Mouse (Mus musculus): ENCODE data around the gene Rragc.
A peak's percentile ranks its signal among the peaks of the same experiment; 100 is the strongest.
"Not testable (repeated sequence)": the region's sequence is repeated elsewhere in the genome, so short reads cannot be mapped to it uniquely, and the experiment has no call there.

The Rragc gene

GRCm38 (mm10) chr4:123916748-123917547, at the start of gene Rragc:
TSS of gene Rragc (plus strand) at chr4:123917446.
- DNase-seq (ENCODE audit: low read depth) = peak; percentile 85

GRCm38 (mm10) chr4:123893726-123894125, 23.5 kb upstream of the Rragc start:
- no peak for DNase-seq (ENCODE audit: low read depth)

GRCm38 (mm10) chr4:123894295-123894694, 23.0 kb upstream of the Rragc start:
- DNase-seq (ENCODE audit: low read depth) = no peak

- DNase-seq (ENCODE audit: low read depth) = no peak
These were observed 18.6 kb upstream of the Rragc start for GRCm38 (mm10) chr4:123898696-123899095.

- DNase-seq (ENCODE audit: low read depth) = no peak
These were observed 13.8 kb upstream of the Rragc start for GRCm38 (mm10) chr4:123903432-123903831.

GRCm38 (mm10) chr4:123904333-123905125, 12.7 kb upstream of the Rragc start, which contains the start of gene Mycbp:
TSS of gene Mycbp (plus strand) at chr4:123904832.
- peak; percentile 91 for DNase-seq (ENCODE audit: low read depth)

GRCm38 (mm10) chr4:123905126-123905668, 12.0 kb upstream of the Rragc start:
- DNase-seq (ENCODE audit: low read depth) = no peak

GRCm38 (mm10) chr4:123911503-123911902, 5.7 kb upstream of the Rragc start:
- no peak for DNase-seq (ENCODE audit: low read depth)

- no peak for DNase-seq (ENCODE audit: low read depth)
These were observed 4.8 kb upstream of the Rragc start for GRCm38 (mm10) chr4:123912431-123912830.

GRCm38 (mm10) chr4:123917548-123918140, 398 bp downstream of the Rragc start, which contains the start of gene 4930535I16Rik:
TSS of gene 4930535I16Rik (minus strand) at chr4:123918022.
- no peak for DNase-seq (ENCODE audit: low read depth)

- DNase-seq (ENCODE audit: low read depth) = no peak
These were observed 1.6 kb downstream of the Rragc start for GRCm38 (mm10) chr4:123918851-123919250.

- no peak for DNase-seq (ENCODE audit: low read depth)
These were observed 3.9 kb downstream of the Rragc start for GRCm38 (mm10) chr4:123921055-123921565.

GRCm38 (mm10) chr4:123927961-123928360, 10.7 kb downstream of the Rragc start:
- DNase-seq (ENCODE audit: low read depth) = no peak

- no peak for DNase-seq (ENCODE audit: low read depth)
These were observed 12.7 kb downstream of the Rragc start for GRCm38 (mm10) chr4:123929994-123930393.

GRCm38 (mm10) chr4:123934306-123934705, 17.1 kb downstream of the Rragc start:
- no peak for DNase-seq (ENCODE audit: low read depth)

GRCm38 (mm10) chr4:123936059-123936458, 18.8 kb downstream of the Rragc start:
- DNase-seq (ENCODE audit: low read depth) = no peak

GRCm38 (mm10) chr4:123939838-123940237, 22.6 kb downstream of the Rragc start:
- DNase-seq (ENCODE audit: low read depth) = peak; percentile 63

- DNase-seq (ENCODE audit: low read depth) = not testable (repeated sequence)
These were observed 23.6 kb downstream of the Rragc start for GRCm38 (mm10) chr4:123940878-123941277.

GRCm38 (mm10) chr4:123946701-123947100, 29.5 kb downstream of the Rragc start:
- DNase-seq (ENCODE audit: low read depth) = no peak

- DNase-seq (ENCODE audit: low read depth) = no peak
These were observed 29.9 kb downstream of the Rragc start for GRCm38 (mm10) chr4:123947149-123947548.

- DNase-seq (ENCODE audit: low read depth) = no peak
These were observed 31.7 kb downstream of the Rragc start for GRCm38 (mm10) chr4:123948901-123949300.

GRCm38 (mm10) chr4:123949649-123950048, 32.4 kb downstream of the Rragc start:
- DNase-seq (ENCODE audit: low read depth) = no peak

Measured in fibroblast of lung, adult 2 months (primary cell).